Mouse (Mus musculus) cerebellum, adult 9-11 months (tissue): ENCODE measurements around the gene Hmg20b.
A peak's percentile ranks its signal among the peaks of the same experiment; 100 is the strongest.

Experiments used
- DNase-seq: peaks from one replicate; pipeline ENCODE4 v3.0.0; 2022

Hmg20b gene

GRCm38 (mm10) chr10:81350351-81351063 is at the start of gene Hmg20b:
TSS of gene Hmg20b (minus strand) at chr10:81350480.
- peak; percentile 99 for DNase-seq

- DNase-seq = peak; percentile 77
These were observed 49.6 kb upstream of the Hmg20b start for GRCm38 (mm10) chr10:81399798-81400308.

DNA sequence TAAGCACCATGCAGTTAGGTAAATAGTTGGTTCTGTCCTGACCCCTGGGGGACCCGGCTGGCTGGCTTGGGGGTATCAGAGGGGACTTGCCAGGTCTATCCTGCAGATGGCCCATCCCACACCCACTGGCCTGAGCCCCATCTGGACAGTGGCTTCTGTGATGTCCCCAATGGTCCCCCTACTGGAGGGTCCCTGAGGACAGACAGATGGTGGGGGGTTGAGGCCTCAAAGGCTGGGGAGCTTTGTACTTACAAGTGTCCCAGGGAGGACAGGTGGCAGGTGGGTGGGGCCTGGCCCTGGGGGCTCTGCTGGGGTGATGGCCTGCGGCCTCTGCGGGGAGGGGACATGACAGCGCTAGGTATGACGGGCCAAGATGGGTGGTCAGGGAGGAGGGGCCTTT is 49.0 kb upstream of the Hmg20b start:
- peak; percentile 79 for DNase-seq

DNA sequence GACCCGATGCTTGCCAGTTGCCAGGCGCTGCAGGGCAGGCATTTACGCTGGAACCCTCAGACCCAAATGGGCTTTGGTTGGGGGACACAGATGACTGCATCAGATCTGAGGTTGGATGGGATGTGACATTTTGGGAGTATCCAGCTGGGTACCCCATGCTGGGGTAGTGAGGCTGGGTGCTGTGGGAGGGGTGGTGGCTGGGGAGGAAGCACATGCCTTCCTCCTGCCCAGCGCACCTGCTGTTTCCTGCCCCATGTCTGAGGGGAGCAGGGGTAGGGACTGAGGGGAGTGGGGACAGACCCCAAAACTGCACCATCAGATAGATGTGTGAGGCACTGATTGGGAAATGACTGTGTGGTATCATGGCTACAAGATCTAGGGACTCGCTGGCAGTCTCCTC is 46.5 kb upstream of the Hmg20b start:
- no peak for DNase-seq

GRCm38 (mm10) chr10:81395865-81396264 is 45.6 kb upstream of the Hmg20b start:
- no peak for DNase-seq

- peak; percentile 73 for DNase-seq
These were observed 44.8 kb upstream of the Hmg20b start for GRCm38 (mm10) chr10:81395127-81395526.

DNA sequence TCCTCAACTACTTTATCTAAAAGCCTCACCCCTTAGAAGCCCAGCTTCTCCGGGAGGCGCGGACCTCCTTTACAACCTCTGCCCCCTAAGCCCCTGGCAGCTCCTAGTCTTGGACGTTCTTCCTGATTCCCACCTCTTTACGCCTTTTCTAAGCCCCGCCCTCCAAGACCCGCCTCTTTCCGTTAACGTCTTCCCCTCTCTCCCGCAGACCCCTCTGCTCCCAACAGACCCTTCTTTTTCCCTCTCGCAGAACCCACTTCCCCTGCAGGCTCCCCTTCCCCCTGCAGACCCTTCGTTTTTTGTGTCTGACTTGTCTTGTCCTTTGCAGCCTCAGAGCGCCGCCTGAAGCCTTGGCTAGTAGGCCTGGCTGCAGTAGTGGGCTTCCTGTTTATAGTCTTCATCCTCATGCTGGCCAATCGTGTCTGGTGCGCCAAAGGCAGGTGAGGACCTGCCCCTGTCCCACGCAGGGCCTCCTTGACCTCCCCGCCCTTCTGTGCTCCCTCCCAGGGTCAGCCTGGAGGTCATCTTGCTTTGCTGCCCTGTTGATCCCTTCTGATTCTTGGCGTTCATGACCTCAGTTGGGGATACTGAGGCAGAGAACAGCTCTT is 43.3 kb upstream of the Hmg20b start:
- no peak for DNase-seq

- DNase-seq = no peak
These were observed 42.5 kb upstream of the Hmg20b start, which contains the start of gene Smim24 for GRCm38 (mm10) chr10:81392781-81393185. TSS of gene Smim24 (plus strand) at chr10:81393051.

GRCm38 (mm10) chr10:81392270-81392669 is 42.0 kb upstream of the Hmg20b start:
- DNase-seq = no peak

GRCm38 (mm10) chr10:81390678-81390965 is 40.3 kb upstream of the Hmg20b start:
- DNase-seq = peak; percentile 57

GRCm38 (mm10) chr10:81389801-81390677 is 39.8 kb upstream of the Hmg20b start:
- peak; percentile 77 for DNase-seq

DNA sequence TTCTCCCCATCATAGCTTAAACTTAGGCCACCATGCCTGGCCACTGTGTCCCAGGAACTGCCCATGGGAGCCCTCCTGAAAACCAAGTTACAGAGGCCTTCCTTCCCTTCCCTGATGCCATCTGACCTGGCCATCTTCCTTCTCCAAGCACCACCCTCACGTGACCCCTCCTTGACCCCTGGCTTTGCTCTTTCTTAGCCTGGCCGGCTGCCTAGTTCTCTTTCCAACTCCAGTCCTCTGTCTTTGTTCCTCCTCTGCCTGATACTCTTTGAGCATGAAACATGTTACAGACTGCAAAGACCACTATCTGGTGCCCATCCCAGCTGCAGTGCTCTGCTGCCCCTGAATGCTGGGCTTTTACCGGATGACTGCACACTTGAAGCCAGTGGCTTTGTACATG is 39.1 kb upstream of the Hmg20b start:
- DNase-seq = no peak

DNA sequence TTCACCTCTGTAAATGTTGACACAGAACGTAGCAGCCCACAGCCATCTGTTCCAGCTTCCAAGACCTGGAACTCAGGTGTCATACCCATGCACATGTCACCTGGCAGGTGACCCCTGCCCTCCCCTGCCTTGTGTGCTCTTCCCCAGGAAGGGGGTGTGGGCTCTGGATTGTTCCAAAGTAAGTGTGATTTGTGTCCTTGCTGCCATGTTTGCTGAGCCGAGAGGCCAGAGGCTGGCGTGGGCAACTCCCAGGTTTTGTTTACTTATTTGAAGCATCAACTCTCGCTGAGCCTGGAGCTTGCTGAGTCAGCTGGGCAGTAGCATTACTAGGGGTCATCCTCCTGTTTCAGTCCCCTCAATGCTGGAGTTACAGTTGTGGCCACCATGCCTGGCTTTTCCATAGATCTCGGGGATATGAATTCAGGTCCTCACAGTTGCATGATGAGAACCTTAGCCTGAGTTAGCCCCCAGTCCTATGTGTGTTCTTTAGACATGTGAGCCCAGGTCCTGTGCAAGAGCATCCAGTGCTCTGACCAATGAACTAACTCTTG is 38.3 kb upstream of the Hmg20b start, which contains the start of gene Gm48552:
Gene Gm48552 (plus strand): TSS at position 501 of the 551 bp plus-strand sequence.
- no peak for DNase-seq

DNA sequence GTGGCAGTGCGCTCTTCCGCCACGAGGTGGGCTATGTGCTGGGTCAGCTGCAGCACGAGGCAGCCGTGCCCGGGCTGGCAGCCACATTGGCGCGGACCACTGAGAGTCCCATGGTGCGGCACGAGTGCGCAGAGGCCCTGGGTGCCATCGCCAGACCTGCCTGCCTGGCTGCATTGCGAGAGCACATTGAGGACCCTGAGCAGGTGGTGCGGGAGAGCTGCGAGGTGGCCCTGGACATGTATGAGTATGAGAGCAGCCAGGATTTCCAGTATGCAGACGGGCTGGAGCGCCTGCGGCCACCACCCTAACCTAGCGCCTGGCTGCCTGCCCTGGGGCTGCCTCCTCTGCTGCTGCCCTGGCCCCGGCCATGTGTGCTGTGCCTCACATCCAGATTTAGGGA is 37.4 kb upstream of the Hmg20b start:
- DNase-seq = no peak

- DNase-seq = peak; percentile 67
These were observed 35.5 kb upstream of the Hmg20b start for GRCm38 (mm10) chr10:81385603-81386306.

GRCm38 (mm10) chr10:81384605-81384982 is 34.3 kb upstream of the Hmg20b start:
- DNase-seq = no peak

DNA sequence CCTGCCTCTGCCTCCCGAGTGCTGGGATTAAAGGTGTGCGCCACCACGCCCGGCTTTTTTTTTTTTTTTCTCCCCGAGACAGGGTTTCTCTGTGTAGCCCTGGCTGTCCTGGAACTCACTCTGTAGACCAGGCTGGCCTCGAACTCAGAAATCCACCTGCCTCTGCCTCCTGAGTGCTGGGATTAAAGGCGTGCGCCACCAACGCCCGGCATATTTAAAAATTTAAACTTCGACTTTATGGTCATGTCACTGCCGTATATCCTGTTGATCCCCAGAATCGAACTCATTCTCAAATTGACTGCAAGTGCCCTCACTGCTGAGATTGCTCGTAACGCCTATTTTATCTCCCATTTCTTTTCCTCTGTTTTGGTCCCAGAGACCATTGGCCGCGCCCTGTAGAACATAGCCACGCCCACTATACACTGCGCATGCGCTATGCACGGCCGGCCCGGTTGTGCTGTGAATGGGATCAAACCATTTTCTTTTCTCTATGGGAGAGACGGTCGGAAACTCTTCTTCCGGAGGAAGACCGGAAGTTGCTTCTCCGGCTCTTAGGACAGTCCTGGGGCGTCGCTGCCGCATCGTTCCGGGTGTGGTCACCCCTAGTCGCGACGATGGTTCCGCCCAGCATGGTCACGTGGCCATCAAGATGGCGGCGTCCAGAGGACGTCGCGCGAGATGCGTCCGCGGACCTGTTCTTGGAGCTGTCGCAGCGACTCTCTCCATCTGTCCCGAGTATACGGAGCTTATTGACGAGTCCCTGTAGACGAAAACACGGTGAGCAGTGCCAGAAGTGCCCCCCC is 33.7 kb upstream of the Hmg20b start, which contains the start of the genes Dohh and Gm48551:
Gene Dohh (plus strand): TSS at position 627 of the 803 bp plus-strand sequence.
Gene Gm48551 (plus strand): TSS at position 665 of the 803 bp plus-strand sequence.
- DNase-seq = peak; percentile 99

GRCm38 (mm10) chr10:81382039-81382438 is 31.8 kb upstream of the Hmg20b start:
- DNase-seq = peak; percentile 61

DNA sequence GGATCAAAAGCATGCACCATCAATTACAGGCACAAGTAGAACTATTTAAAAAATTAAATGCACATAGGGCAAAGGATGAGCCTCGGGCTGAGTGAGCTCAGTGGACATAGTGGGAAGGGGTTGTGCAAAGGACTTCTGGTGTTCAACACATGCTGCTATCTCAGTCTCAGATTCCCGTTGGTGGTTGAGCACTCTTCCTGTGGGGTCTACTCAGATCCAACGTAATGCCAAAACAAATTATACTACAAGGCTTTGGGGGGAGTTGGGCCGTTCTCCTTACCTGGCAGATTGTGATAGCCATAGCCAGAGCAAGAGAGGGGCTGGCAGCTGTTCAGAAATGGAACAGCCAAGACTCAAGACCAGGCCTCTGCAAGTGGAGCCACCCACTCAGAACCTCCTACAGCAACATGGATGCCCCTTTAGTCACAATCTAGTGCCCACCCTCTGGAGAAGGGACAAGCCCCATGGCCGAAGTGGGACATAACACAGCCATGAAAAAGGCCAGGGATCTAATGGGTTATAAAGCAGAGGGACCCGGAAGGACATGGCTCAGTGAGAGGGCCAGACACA is 29.6 kb upstream of the Hmg20b start:
- peak; percentile 74 for DNase-seq

GRCm38 (mm10) chr10:81379183-81379553 is 28.9 kb upstream of the Hmg20b start:
- peak; percentile 68 for DNase-seq

GRCm38 (mm10) chr10:81378553-81379182 is 28.4 kb upstream of the Hmg20b start:
- peak; percentile 100 for DNase-seq
